Mouse (Mus musculus) kidney, embryonic 15.5 days (tissue): ENCODE results near the gene Plac9b. TPM values are rescaled to one million over a fixed set of nuclear protein-coding genes. Genes with fewer than 3 reads are reported as not detected.
"Not testable (repeated sequence)": the region's sequence is repeated elsewhere in the genome, so short reads cannot be mapped to it uniquely, and the experiment has no call there.

ENCODE experiments used
- ATAC-seq: fragments of 200-750 bp; cut with Nextera tagmentation; replicated peaks from 2 replicates; pipeline ENCODE4 v1.8.0; 2017; ENCODE audit warnings: moderate TSS enrichment; ENCODE audit not compliant: low FRiP score
- H3K27ac ChIP-seq: fragments of 300-500 bp; sonication (generic); 2 replicates; pipeline ENCODE4 v1.5.1; 2015; ENCODE audit warnings: mild to moderate bottlenecking, inconsistent platforms
- H3K27me3 ChIP-seq: fragments of 300-500 bp; sonication (generic); 2 replicates; pipeline ENCODE4 v1.6.1; 2015; ENCODE audit warnings: inconsistent platforms
- H3K36me3 ChIP-seq: fragments of 300-500 bp; sonication (generic); 2 replicates; pipeline ENCODE4 v1.6.1; 2015; ENCODE audit warnings: inconsistent platforms
- H3K4me1 ChIP-seq: fragments of 300-500 bp; sonication (generic); 2 replicates; pipeline ENCODE4 v1.6.1; 2015; ENCODE audit warnings: inconsistent platforms
- H3K4me2 ChIP-seq: fragments of 300-500 bp; sonication (generic); 2 replicates; pipeline ENCODE4 v1.6.1; 2015; ENCODE audit warnings: moderate library complexity, mild to moderate bottlenecking, inconsistent platforms
- H3K4me3 ChIP-seq: fragments of 300-500 bp; sonication (generic); replicated peaks from 2 replicates; pipeline ENCODE4 v1.5.1; 2015; ENCODE audit warnings: mild to moderate bottlenecking, inconsistent platforms
- H3K9ac ChIP-seq: fragments of 300-500 bp; sonication (generic); 2 replicates; pipeline ENCODE4 v1.6.1; 2015; ENCODE audit warnings: mild to moderate bottlenecking, inconsistent platforms
- H3K9me3 ChIP-seq: fragments of 300-500 bp; sonication (generic); replicated peaks from 2 replicates; pipeline ENCODE4 v1.6.1; 2016; ENCODE audit warnings: inconsistent platforms
- WGBS: fragments of 180-500 bp; shearing (Covaris S2); methylation state at CpG from one replicate; pipeline ENCODE4 v1.1.7; 2015; ENCODE audit warnings: mixed read lengths; 5-methylcytosine and 5-hydroxymethylcytosine counted together
- polyA plus RNA-seq: library from polyadenylated mRNA; unstranded; fragments of >200 nt; fragmentation: Nextera tagmentation; extraction: Ambion mirVana; gene quantifications from 2 replicates; pipeline ENCODE4 v1.2.1, GENCODE M21; 2015

Plac9b gene
- polyA plus RNA-seq, 1 experiment from 2014 or later = 35.7 TPM

DNA sequence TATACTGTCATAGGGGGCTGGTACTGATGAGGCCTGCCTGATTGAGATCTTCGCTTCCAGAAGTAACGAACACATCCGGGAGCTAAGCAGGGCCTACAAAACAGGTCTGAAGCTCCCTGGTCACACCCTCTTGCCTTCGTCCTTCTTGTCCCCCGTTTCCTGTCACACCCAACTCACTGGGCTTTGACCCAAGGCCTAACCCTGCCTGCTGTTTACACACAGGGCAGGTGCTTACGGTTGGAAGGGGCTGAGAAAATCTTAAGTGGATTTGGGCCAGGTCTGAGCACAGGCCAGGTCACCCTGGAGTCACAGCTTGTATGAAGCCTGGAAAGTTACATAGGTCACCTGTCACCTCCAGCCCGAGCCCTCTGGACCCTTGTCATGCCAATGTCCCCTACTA, 26.2 kb downstream of the Plac9b start:
- H3K36me3 ChIP-seq, H3K27me3 ChIP-seq, H3K4me2 ChIP-seq, ATAC-seq, H3K4me1 ChIP-seq, H3K9me3 ChIP-seq, H3K4me3 ChIP-seq, H3K9ac ChIP-seq, H3K27ac ChIP-seq: not testable (repeated sequence)
- WGBS = no CpG with 5 or more reads among the region's 7 CpGs

DNA sequence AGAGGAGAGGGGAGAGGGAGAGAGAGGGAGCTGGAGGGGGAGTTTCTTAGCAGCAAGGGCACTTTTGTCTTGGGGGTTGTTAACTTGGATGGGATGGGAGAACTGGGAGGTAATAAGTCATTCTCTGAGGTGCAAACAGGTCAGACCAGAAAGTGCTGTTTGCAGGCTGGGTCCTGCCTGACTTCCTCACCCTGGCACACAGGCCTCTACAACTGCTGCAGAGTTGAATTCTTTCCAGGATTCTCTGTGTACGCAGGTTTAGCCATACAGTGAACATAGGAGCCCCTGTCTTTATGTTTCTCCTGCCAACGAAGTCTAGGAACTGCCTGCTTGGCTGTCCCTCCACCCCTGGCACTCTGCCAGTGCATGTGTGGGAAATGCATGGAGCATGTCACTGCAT, 35.2 kb downstream of the Plac9b start:
- H3K4me1 ChIP-seq, H3K27me3 ChIP-seq, H3K36me3 ChIP-seq, H3K4me3 ChIP-seq, H3K27ac ChIP-seq, ATAC-seq, H3K9ac ChIP-seq, H3K4me2 ChIP-seq, H3K9me3 ChIP-seq: not testable (repeated sequence)
- no CpG with 5 or more reads among the region's 2 CpGs for WGBS

DNA sequence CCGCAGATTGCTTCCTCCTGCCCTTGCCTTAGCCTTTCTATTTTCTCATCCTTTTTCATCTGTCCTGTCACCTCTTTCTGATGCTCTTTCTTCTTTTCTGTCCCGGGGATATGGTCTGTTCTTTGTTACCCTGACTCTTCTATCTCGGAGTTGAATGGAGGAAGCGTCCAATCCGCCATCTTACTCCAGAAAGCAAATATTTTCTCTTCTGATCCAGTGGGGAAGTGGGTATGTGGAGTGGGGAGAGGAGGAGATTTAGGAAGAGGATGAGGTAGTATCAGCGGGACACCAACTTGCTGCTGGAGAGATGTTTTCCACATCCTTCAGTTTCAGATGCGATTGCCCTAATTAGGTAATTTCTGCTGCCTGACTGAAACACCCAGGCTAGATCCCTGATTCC, 63.2 kb downstream of the Plac9b start:
- H3K4me2 ChIP-seq, H3K4me1 ChIP-seq, H3K4me3 ChIP-seq, H3K27me3 ChIP-seq, H3K9ac ChIP-seq, H3K9me3 ChIP-seq, H3K27ac ChIP-seq, H3K36me3 ChIP-seq, ATAC-seq: not testable (repeated sequence)
- WGBS = no CpG with 5 or more reads among the region's 7 CpGs

DNA sequence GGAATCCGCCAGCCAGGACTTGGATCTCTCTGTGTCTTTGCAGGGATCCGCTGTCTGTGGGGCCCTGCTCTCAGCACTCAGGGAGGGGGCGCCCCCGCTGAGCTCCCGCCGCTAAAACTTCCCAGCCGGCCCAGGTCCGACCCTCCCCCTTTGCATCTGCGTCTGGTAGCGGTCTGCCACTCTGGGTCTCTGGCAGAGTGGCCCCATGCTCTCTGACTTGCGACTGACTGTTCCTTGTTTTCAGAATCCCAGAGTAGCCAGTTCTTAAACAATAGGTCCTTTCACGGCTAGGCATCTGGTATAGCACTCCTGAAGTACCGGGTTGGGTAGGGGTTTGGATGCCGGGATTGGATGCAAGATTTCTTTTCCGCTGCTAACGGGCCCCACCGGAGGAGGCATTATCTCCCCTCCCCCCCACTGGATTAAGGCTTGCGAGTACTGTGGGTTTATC, 63.7 kb downstream of the Plac9b start:
- H3K4me3 ChIP-seq, H3K9ac ChIP-seq, H3K4me2 ChIP-seq, H3K27ac ChIP-seq, H3K27me3 ChIP-seq, H3K4me1 ChIP-seq, H3K36me3 ChIP-seq, H3K9me3 ChIP-seq: not testable (repeated sequence)
- peak; percentile 58; the same call in 1 of the 2 replicates for ATAC-seq
- no CpG with 5 or more reads among the region's 18 CpGs for WGBS

DNA sequence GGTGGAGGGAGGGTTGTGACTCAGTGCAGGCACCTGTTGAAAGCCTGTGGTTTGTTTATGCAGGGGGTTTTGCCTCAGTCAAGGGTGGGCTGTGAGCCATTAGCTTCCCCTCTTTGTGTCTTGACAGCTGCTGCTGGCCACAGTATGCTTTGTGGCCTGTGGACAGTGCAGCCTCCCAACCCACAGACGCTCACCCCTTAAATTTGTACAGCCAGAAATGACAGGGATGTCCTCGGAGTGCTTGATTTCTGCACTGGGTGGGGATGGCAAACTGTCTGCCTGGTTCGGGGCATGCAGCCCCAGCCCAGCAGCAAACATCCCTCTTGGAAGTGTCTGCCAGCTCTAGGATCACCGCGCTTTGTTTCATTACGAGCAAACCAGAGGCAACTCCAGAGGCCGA, 64.1 kb downstream of the Plac9b start, which contains the start of gene Duxbl2:
Gene Duxbl2 (plus strand): TSS at position 200 of the 400 bp plus-strand sequence.
- H3K4me2 ChIP-seq, H3K27ac ChIP-seq, H3K4me3 ChIP-seq, H3K36me3 ChIP-seq, H3K9me3 ChIP-seq, H3K27me3 ChIP-seq, H3K9ac ChIP-seq, H3K4me1 ChIP-seq: not testable (repeated sequence)
- no CpG with 5 or more reads among the region's 7 CpGs for WGBS
- peak; percentile 4; the same call in 1 of the 2 replicates for ATAC-seq

Other genes with a start within 250 kb of the Plac9b start
- gene Cphx1, start 244.2 kb downstream of the Plac9b start, polyA plus RNA-seq = 0.15 TPM in 1 of 2 replicates, not detected in the other
- 0.85 and 1.2 TPM in 2 replicates for gene Duxbl1, start 203.9 kb downstream of the Plac9b start, polyA plus RNA-seq
- gene Gm9780, start 139.8 kb downstream of the Plac9b start, polyA plus RNA-seq = 22.3 and 36.1 TPM in 2 replicates
- 30.3 and 33.2 TPM in 2 replicates for gene Tmem254c, start 115.1 kb downstream of the Plac9b start, polyA plus RNA-seq
- gene Cphx2, start 101.0 kb downstream of the Plac9b start, polyA plus RNA-seq = not detected in 2 replicates
- 0.12 TPM in 1 of 2 replicates, not detected in the other for gene Cphx3, start 100.2 kb downstream of the Plac9b start, polyA plus RNA-seq
- not detected in 2 replicates for gene Duxbl2, start 64.1 kb downstream of the Plac9b start, polyA plus RNA-seq
- 37.1 and 44.4 TPM in 2 replicates for gene Tmem254b, start 24.6 kb upstream of the Plac9b start, polyA plus RNA-seq
- 1.7 and 2.0 TPM in 2 replicates for gene Duxbl3, start 75.5 kb upstream of the Plac9b start, polyA plus RNA-seq